Mouse (Mus musculus): ENCODE measurements around the gene Aoc3.

DNA sequence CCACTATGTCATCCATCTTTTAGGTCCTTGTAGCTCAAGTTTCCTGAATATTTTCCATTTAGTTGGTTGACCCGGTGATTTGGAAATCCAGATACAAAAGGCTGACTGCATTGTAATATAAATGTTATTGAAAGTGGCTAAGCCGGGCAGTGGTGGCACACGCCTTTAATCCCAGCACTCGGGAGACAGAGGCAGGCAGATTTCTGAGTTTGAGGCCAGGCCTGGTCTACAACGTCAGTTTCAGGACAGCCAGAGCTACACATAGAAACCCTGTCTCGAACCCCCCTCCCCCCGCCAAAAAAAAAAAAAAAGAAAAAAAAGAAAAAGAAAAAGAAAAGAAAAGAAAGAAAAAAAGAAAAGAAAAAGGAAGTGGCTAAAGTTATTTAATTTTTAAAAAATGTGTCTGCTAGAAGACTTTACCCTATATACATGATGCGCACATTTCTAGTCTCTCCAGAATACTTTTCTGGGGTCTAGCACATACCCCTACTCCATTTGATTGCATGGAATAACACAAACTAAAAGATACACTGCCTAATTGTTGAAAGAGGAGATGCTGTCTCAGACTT lies 15.2 kb upstream of the Aoc3 start:
- TF ChIP-seq POLR2A (IDR thresholded peaks at IDR 0.05; ENCODE audit: extremely low read depth, insufficient read depth, low read length) (no peak), CTCF (IDR thresholded peaks at IDR 0.05; ENCODE audit: low read depth, low read length) (no peak)
